ENCODE assay signal across 22 mouse cellular contexts in genomic region chr8:12844347-12844950, GRCm38 (mm10).
"Had no signal": no experiment of that assay in that cellular context is flagged by ENCODE, and none has a peak within 500 bp of the region (broad histone marks: within the 10 kb centered on the region; RNA-seq: fewer than 3 reads in every experiment).

No protein-coding gene starts in this region.

- H3K27me3 ChIP-seq: limb, embryonic 13.5 days; lung, embryonic 15.5 days; midbrain, embryonic 13.5 days; neural tube, embryonic 13.5 days; stomach, embryonic 15.5 days had no signal

- DNase-seq: kidney, postnatal 25 days; layer of hippocampus, adult 9-11 months; liver; lung, adult 18-20 months; lung, postnatal 10 days; lung, postnatal 36 days; retina, postnatal 1 day; right cerebral cortex, postnatal 25 days; spleen, adult 18-20 months; thymus, postnatal 36 days had no signal

- H3K27ac ChIP-seq: layer of hippocampus, adult 2 months; limb, embryonic 10.5 days; limb, embryonic 13.5 days; liver, embryonic 12.5 days; liver, embryonic 15.5 days; lung, embryonic 15.5 days; midbrain, embryonic 10.5 days; midbrain, embryonic 13.5 days; neural tube, embryonic 13.5 days; stomach, embryonic 15.5 days had no signal

- H3K4me3 ChIP-seq: layer of hippocampus, adult 2 months; limb, embryonic 10.5 days; limb, embryonic 13.5 days; liver, embryonic 12.5 days; liver, embryonic 15.5 days; lung, embryonic 15.5 days; megakaryocyte, embryonic 14.5 days; midbrain, embryonic 10.5 days; midbrain, embryonic 13.5 days; myocyte; neural tube, embryonic 13.5 days; stomach, embryonic 15.5 days had no signal

- H3K4me1 ChIP-seq: limb, embryonic 10.5 days; limb, embryonic 13.5 days; liver, embryonic 12.5 days; liver, embryonic 15.5 days; lung, embryonic 15.5 days; midbrain, embryonic 13.5 days; neural tube, embryonic 13.5 days; stomach, embryonic 15.5 days had no signal
